Mouse (Mus musculus) midbrain, embryonic 16.5 days (tissue): Measurements from ENCODE around the gene Ralgds. TPM values are rescaled to one million over a fixed set of nuclear protein-coding genes. Genes with fewer than 3 reads are reported as not detected.
A peak's percentile ranks its signal among the peaks of the same experiment; 100 is the strongest.

Source experiments
- ATAC-seq: fragments of 200-750 bp; cut with Nextera tagmentation; 2 replicates; pipeline ENCODE4 v1.8.0; 2017; ENCODE audit warnings: moderate TSS enrichment
- H3K27ac ChIP-seq: fragments of 300-500 bp; sonication (generic); 2 replicates; pipeline ENCODE4 v1.5.1; 2014; ENCODE audit warnings: mild to moderate bottlenecking, low read length, mixed read lengths
- H3K27me3 ChIP-seq: fragments of 300-500 bp; sonication (generic); 2 replicates; pipeline ENCODE4 v1.6.1; 2014; ENCODE audit warnings: low read depth, low read length, mixed read lengths; ENCODE audit not compliant: control insufficient read depth, insufficient read depth
- H3K36me3 ChIP-seq: fragments of 300-500 bp; sonication (generic); 2 replicates; pipeline ENCODE4 v1.6.1; 2014; ENCODE audit warnings: mild to moderate bottlenecking, low read length, moderate library complexity, mixed read lengths; ENCODE audit not compliant: control insufficient read depth, insufficient read depth
- H3K4me1 ChIP-seq: fragments of 300-500 bp; sonication (generic); 2 replicates; pipeline ENCODE4 v1.6.1; 2014; ENCODE audit warnings: mild to moderate bottlenecking, low read length, mixed read lengths; ENCODE audit not compliant: control insufficient read depth, insufficient read depth
- H3K4me2 ChIP-seq: fragments of 300-500 bp; sonication (generic); 2 replicates; pipeline ENCODE4 v1.6.1; 2014; ENCODE audit warnings: mild to moderate bottlenecking, low read length, mixed read lengths
- H3K4me3 ChIP-seq: fragments of 300-500 bp; sonication (generic); 2 replicates; pipeline ENCODE4 v1.5.1; 2014; ENCODE audit warnings: low read depth, mild to moderate bottlenecking, low read length, moderate library complexity, mixed read lengths
- H3K9ac ChIP-seq: fragments of 300-500 bp; sonication (generic); 2 replicates; pipeline ENCODE4 v1.6.1; 2014; ENCODE audit warnings: low read depth, low read length, mixed read lengths
- H3K9me3 ChIP-seq: fragments of 300-500 bp; sonication (generic); replicated peaks from 2 replicates; pipeline ENCODE4 v1.6.1; 2014; ENCODE audit warnings: mild to moderate bottlenecking, low read length, mixed read lengths; ENCODE audit not compliant: control insufficient read depth, poor library complexity, severe bottlenecking
- WGBS: fragments of 180-500 bp; shearing (Covaris S2); extraction: QIAGEN DNeasy Blood & Tissue Kit; methylation state at CpG from one replicate; pipeline ENCODE4 v1.1.7; 2014; 5-methylcytosine and 5-hydroxymethylcytosine counted together
- polyA plus RNA-seq: library from polyadenylated mRNA; unstranded; fragments of >200 nt; fragmentation: Nextera tagmentation; extraction: Ambion mirVana; gene quantifications from 2 replicates; pipeline ENCODE4 v1.2.1, GENCODE M21; 2015

Gene Ralgds
- polyA plus RNA-seq, 1 experiment from 2014 or later = 78.4 TPM

- Histone ChIP-seq H3K9me3 (no peaks in the 10 kb centered on the region), H3K9ac (peak overlapping the region; percentile 52; the same call in 1 of the 2 replicates), H3K27me3 (no peaks in the 10 kb centered on the region), H3K4me2 (0 out of 2 replicates have a peak overlapping the region, but pooled peaks have one; percentile 3), H3K27ac (peak overlapping the region; percentile 72), H3K4me1 (peaks cover 56% of the 10 kb centered on the region), H3K4me3 (no peak overlapping the region), H3K36me3 (peaks cover 22% of the 10 kb centered on the region)
- WGBS = 21% methylated on average over 7 of the region's 7 CpGs
- peak; percentile 16; the same call in 1 of the 2 replicates for ATAC-seq
These were observed 26.3 kb downstream of the Ralgds start for GRCm38 (mm10) chr2:28539206-28539605.

GRCm38 (mm10) chr2:28539949-28540348, 27.0 kb downstream of the Ralgds start:
- H3K4me1 ChIP-seq = peaks cover 48% of the 10 kb centered on the region
- H3K4me3 ChIP-seq = no peak overlapping the region
- no peaks in the 10 kb centered on the region for H3K9me3 ChIP-seq
- no peaks in the 10 kb centered on the region for H3K27me3 ChIP-seq
- peaks cover 29% of the 10 kb centered on the region for H3K36me3 ChIP-seq
- no peak overlapping the region for H3K4me2 ChIP-seq
- 77% methylated on average over 2 of the region's 2 CpGs for WGBS
- H3K27ac ChIP-seq = peak overlapping the region; percentile 72; the same call in 1 of the 2 replicates
- H3K9ac ChIP-seq = 0 out of 2 replicates have a peak overlapping the region, but pooled peaks have one; percentile 52
- no peak for ATAC-seq

GRCm38 (mm10) chr2:28540587-28541227, 27.8 kb downstream of the Ralgds start:
- H3K4me2 ChIP-seq = no peak overlapping the region
- WGBS = 80% methylated on average over 8 of the region's 8 CpGs
- no peak overlapping the region for H3K9ac ChIP-seq
- no peak overlapping the region for H3K27ac ChIP-seq
- H3K27me3 ChIP-seq = no peaks in the 10 kb centered on the region
- no peak for ATAC-seq
- H3K4me3 ChIP-seq = no peak overlapping the region
- H3K36me3 ChIP-seq = peaks cover 35% of the 10 kb centered on the region
- peaks cover 41% of the 10 kb centered on the region for H3K4me1 ChIP-seq
- H3K9me3 ChIP-seq = no peaks in the 10 kb centered on the region

GRCm38 (mm10) chr2:28543894-28544293, 31.0 kb downstream of the Ralgds start:
- ATAC-seq = no peak
- no peaks in the 10 kb centered on the region for H3K27me3 ChIP-seq
- H3K27ac ChIP-seq = no peak overlapping the region
- no peak overlapping the region for H3K4me3 ChIP-seq
- H3K36me3 ChIP-seq = peaks cover 56% of the 10 kb centered on the region
- H3K4me1 ChIP-seq = peaks cover 13% of the 10 kb centered on the region
- no peak overlapping the region for H3K9ac ChIP-seq
- H3K4me2 ChIP-seq = no peak overlapping the region
- no peaks in the 10 kb centered on the region for H3K9me3 ChIP-seq
- WGBS = 92% methylated on average over 8 of the region's 8 CpGs

- H3K4me1 ChIP-seq = no peaks in the 10 kb centered on the region
- no peaks in the 10 kb centered on the region for H3K9me3 ChIP-seq
- peaks cover 75% of the 10 kb centered on the region for H3K36me3 ChIP-seq
- H3K27ac ChIP-seq = no peak overlapping the region
- H3K27me3 ChIP-seq = no peaks in the 10 kb centered on the region
- H3K9ac ChIP-seq = no peak overlapping the region
- no peak overlapping the region for H3K4me3 ChIP-seq
- no peak overlapping the region for H3K4me2 ChIP-seq
- ATAC-seq = no peak
These were observed 33.1 kb downstream of the Ralgds start for GRCm38 (mm10) chr2:28545976-28546375.

GRCm38 (mm10) chr2:28546560-28546959, 33.6 kb downstream of the Ralgds start:
- H3K9ac ChIP-seq = no peak overlapping the region
- H3K4me2 ChIP-seq = no peak overlapping the region
- no peaks in the 10 kb centered on the region for H3K4me1 ChIP-seq
- ATAC-seq = no peak
- no peak overlapping the region; the same call in 1 of the 2 replicates for H3K27ac ChIP-seq
- no peak overlapping the region for H3K4me3 ChIP-seq
- no peaks in the 10 kb centered on the region for H3K9me3 ChIP-seq
- no peaks in the 10 kb centered on the region for H3K27me3 ChIP-seq
- 70% methylated on average over 6 of the region's 6 CpGs for WGBS
- peaks cover 79% of the 10 kb centered on the region for H3K36me3 ChIP-seq

GRCm38 (mm10) chr2:28547237-28548172, 34.6 kb downstream of the Ralgds start:
- Histone ChIP-seq H3K4me2 (no peak overlapping the region), H3K9me3 (no peaks in the 10 kb centered on the region), H3K36me3 (peaks cover 83% of the 10 kb centered on the region), H3K9ac (no peak overlapping the region), H3K4me1 (no peaks in the 10 kb centered on the region), H3K27me3 (no peaks in the 10 kb centered on the region), H3K4me3 (no peak overlapping the region), H3K27ac (no peak overlapping the region)
- 54% methylated on average over 11 of the region's 11 CpGs for WGBS
- peak; percentile 12; the same call in 1 of the 2 replicates for ATAC-seq

- no peak for ATAC-seq
- 92% methylated on average over 13 of the region's 13 CpGs for WGBS
- no peaks in the 10 kb centered on the region for H3K9me3 ChIP-seq
These were observed 36.2 kb downstream of the Ralgds start for GRCm38 (mm10) chr2:28549157-28549556.

GRCm38 (mm10) chr2:28552301-28552700, 39.4 kb downstream of the Ralgds start:
- ATAC-seq = no peak
- H3K9me3 ChIP-seq = no peaks in the 10 kb centered on the region
- H3K4me3 ChIP-seq = no peak overlapping the region
- no peak overlapping the region for H3K9ac ChIP-seq
- H3K4me2 ChIP-seq = no peak overlapping the region
- no peak overlapping the region for H3K27ac ChIP-seq
- H3K36me3 ChIP-seq = peaks cover 58% of the 10 kb centered on the region
- WGBS = 96% methylated on average over 5 of the region's 5 CpGs
- H3K27me3 ChIP-seq = no peaks in the 10 kb centered on the region
- no peaks in the 10 kb centered on the region for H3K4me1 ChIP-seq

More at GRCm38 (mm10) chr2:28549157-28549556, 36.2 kb downstream of the Ralgds start:
- Histone ChIP-seq H3K27ac (no peak overlapping the region), H3K4me3 (no peak overlapping the region), H3K4me2 (no peak overlapping the region), H3K4me1 (no peaks in the 10 kb centered on the region), H3K9ac (no peak overlapping the region), H3K36me3 (peaks cover 76% of the 10 kb centered on the region), H3K27me3 (no peaks in the 10 kb centered on the region)
